Mouse (Mus musculus): ENCODE measurements around the gene Tex2.

Tex2 gene

GRCm38 (mm10) chr11:106518391-106518790, 94.8 kb downstream of the Tex2 start:
- CTCF ChIA-PET, result interaction anchor here in 3 of 4 experiments (0.6 to 1.6 kb wide), 5 partner anchors 14 to 160 kb away, joined by 3 to 4 read pairs (median 3); no protein-coding TSS in a partner anchor

GRCm38 (mm10) chr11:106515079-106515745, 98.0 kb downstream of the Tex2 start:
- ChIA-PET POLR2A (interaction anchor here in 3 of 4 experiments (0.6 to 14.1 kb wide), 10 partner anchors 11 to 274 kb away, joined by 3 to 157 read pairs (median 5); partner anchors contain the start of genes Cep95 (in 1 of the 3), Ddx5 (in 1 of the 3), Ern1 (in 1 of the 3) and Tex2 (in 1 of the 3)), CTCF (interaction anchor here in 1 of 4 experiments (1.5 kb wide), 1 partner anchor 227 kb away, joined by 3 read pairs; no protein-coding TSS in a partner anchor)

More at GRCm38 (mm10) chr11:106518391-106518790, 94.8 kb downstream of the Tex2 start:
- POLR2A ChIA-PET, result interaction anchor here (0.5 to 14.1 kb wide), 13 partner anchors 9 to 224 kb away, joined by 3 to 157 read pairs (median 4); no protein-coding TSS in a partner anchor

GRCm38 (mm10) chr11:106514446-106514845, 98.8 kb downstream of the Tex2 start:
- POLR2A ChIA-PET, result interaction anchor here in 3 of 4 experiments (0.7 to 14.1 kb wide), 8 partner anchors 10 to 65 kb away, joined by 3 to 157 read pairs (median 11); partner anchors contain the start of gene Ern1 (in 1 of the 3)
- CTCF ChIA-PET, result interaction anchor here in 2 of 4 experiments (0.7 to 1.5 kb wide), 5 partner anchors 23 to 519 kb away, joined by 3 to 5 read pairs (median 3); partner anchors contain the start of gene Tex2 (in 1 of the 2)

GRCm38 (mm10) chr11:106513166-106513565, 100.1 kb downstream of the Tex2 start:
- ChIA-PET CTCF (interaction anchor here in 2 of 4 experiments (0.6 to 1.3 kb wide), 8 partner anchors 22 to 229 kb away, joined by 3 to 6 read pairs (median 4); no protein-coding TSS in a partner anchor), POLR2A (interaction anchor here in 3 of 4 experiments (0.6 to 14.1 kb wide), 15 partner anchors 9 to 513 kb away, joined by 3 to 157 read pairs (median 3); partner anchors contain the start of genes 1810010H24Rik (in 1 of the 3) and Kpna2 (in 1 of the 3))

GRCm38 (mm10) chr11:106512006-106512390, 101.2 kb downstream of the Tex2 start:
- ChIA-PET CTCF (interaction anchor here in 3 of 4 experiments (0.6 to 1.1 kb wide), 3 partner anchors 63 to 209 kb away, joined by 3 to 6 read pairs (median 3); no protein-coding TSS in a partner anchor), POLR2A (interaction anchor here in 3 of 4 experiments (0.6 to 14.1 kb wide), 5 partner anchors 10 to 284 kb away, joined by 3 to 157 read pairs (median 41); no protein-coding TSS in a partner anchor)

GRCm38 (mm10) chr11:106511236-106512005, 101.8 kb downstream of the Tex2 start:
- CTCF ChIA-PET, result interaction anchor here in 2 of 4 experiments (1.0 to 1.1 kb wide), 2 partner anchors 63 to 116 kb away, joined by 3 read pairs; no protein-coding TSS in a partner anchor
- POLR2A ChIA-PET, result interaction anchor here in 2 of 4 experiments (1.3 to 14.1 kb wide), 3 partner anchors 10 to 25 kb away, joined by 3 to 157 read pairs (median 57); no protein-coding TSS in a partner anchor

- ChIA-PET POLR2A (interaction anchor here in 3 of 4 experiments (0.5 to 8.7 kb wide), 4 partner anchors 9 to 403 kb away, joined by 3 to 457 read pairs (median 3); partner anchors contain the start of gene Ern1 (in 1 of the 3)), CTCF (no interaction called here)
Observed at GRCm38 (mm10) chr11:106507638-106508037, 105.6 kb downstream of the Tex2 start.

GRCm38 (mm10) chr11:106506211-106506610, 107.0 kb downstream of the Tex2 start:
- POLR2A ChIA-PET, result interaction anchor here (0.6 to 8.7 kb wide), 17 partner anchors 8 to 283 kb away, joined by 3 to 457 read pairs (median 4); partner anchors contain the start of genes Ern1 (in 2 of the 4), Tex2 (in 2 of the 4), Cep95 (in 1 of the 4) and Ddx5 (in 1 of the 4)
- CTCF ChIA-PET, result interaction anchor here in 2 of 4 experiments (0.6 to 1.1 kb wide), 3 partner anchors 14 to 629 kb away, joined by 3 read pairs; no protein-coding TSS in a partner anchor

GRCm38 (mm10) chr11:106504129-106504528, 109.1 kb downstream of the Tex2 start:
- CTCF ChIA-PET, result interaction anchor here in 3 of 4 experiments (0.6 to 1.3 kb wide), 4 partner anchors 15 to 238 kb away, joined by 3 to 4 read pairs (median 4); no protein-coding TSS in a partner anchor
- POLR2A ChIA-PET, result interaction anchor here in 3 of 4 experiments (0.6 to 8.7 kb wide), 35 partner anchors 9 to 476 kb away, joined by 3 to 457 read pairs (median 6); partner anchors contain the start of genes Ern1 (in 2 of the 3) and Tex2 (in 2 of the 3)

- CTCF ChIA-PET, result interaction anchor here in 2 of 4 experiments (0.6 to 1.3 kb wide), 3 partner anchors 50 to 237 kb away, joined by 3 to 4 read pairs (median 3); no protein-coding TSS in a partner anchor
- POLR2A ChIA-PET, result interaction anchor here in 3 of 4 experiments (0.6 to 8.7 kb wide), 48 partner anchors 8 to 1214 kb away, joined by 3 to 457 read pairs (median 4); partner anchors contain the start of genes Ern1 (in 3 of the 3) and Tex2 (in 2 of the 3)
Observed at GRCm38 (mm10) chr11:106503425-106503717, 109.9 kb downstream of the Tex2 start.

GRCm38 (mm10) chr11:106502631-106503424, 110.4 kb downstream of the Tex2 start:
- ChIA-PET POLR2A (interaction anchor here (0.6 to 8.7 kb wide), 81 partner anchors 8 to 1213 kb away, joined by 3 to 457 read pairs (median 9); partner anchors contain the start of genes Ern1 (in 4 of the 4), Ccdc47 (in 2 of the 4), Ddx42 (in 2 of the 4) and Tex2 (in 2 of the 4)), CTCF (interaction anchor here in 3 of 4 experiments (0.7 to 1.3 kb wide), 5 partner anchors 11 to 237 kb away, joined by 3 to 4 read pairs (median 3); no protein-coding TSS in a partner anchor)

- ChIA-PET POLR2A (interaction anchor here (0.6 to 8.7 kb wide), 110 partner anchors 7 to 636 kb away, joined by 3 to 457 read pairs (median 10); partner anchors contain the start of genes Ern1 (in 4 of the 4), Cep95 (in 3 of the 4), Ddx5 (in 3 of the 4) and Tex2 (in 3 of the 4)), CTCF (interaction anchor here in 1 of 4 experiments (1.2 kb wide), 1 partner anchor 200 kb away, joined by 3 read pairs; no protein-coding TSS in a partner anchor)
Observed at GRCm38 (mm10) chr11:106502159-106502505, 111.1 kb downstream of the Tex2 start.

- POLR2A ChIA-PET, result interaction anchor here (0.5 to 8.7 kb wide), 328 partner anchors 8 to 637 kb away, joined by 3 to 457 read pairs (median 5); partner anchors contain the start of genes Ern1 (in 4 of the 4), Ccdc47 (in 3 of the 4), Cep95 (in 3 of the 4) and Ddx42 (in 3 of the 4)
- CTCF ChIA-PET, result interaction anchor here in 3 of 4 experiments (0.6 to 1.5 kb wide), 7 partner anchors 10 to 241 kb away, joined by 3 to 7 read pairs (median 5); partner anchors contain the start of gene Ern1 (in 2 of the 3)
Observed at GRCm38 (mm10) chr11:106501308-106502158, 111.7 kb downstream of the Tex2 start.

- ChIA-PET CTCF (interaction anchor here in 3 of 4 experiments (0.6 to 1.5 kb wide), 10 partner anchors 9 to 291 kb away, joined by 3 to 7 read pairs (median 3); partner anchors contain the start of genes Ern1 (in 2 of the 3) and Tex2 (in 1 of the 3)), POLR2A (interaction anchor here (0.5 to 8.7 kb wide), 342 partner anchors 9 to 997 kb away, joined by 3 to 457 read pairs (median 5); partner anchors contain the start of genes Ern1 (in 4 of the 4), Tex2 (in 4 of the 4), Ccdc47 (in 3 of the 4) and Cep95 (in 3 of the 4))
Observed at GRCm38 (mm10) chr11:106500393-106501307, 112.6 kb downstream of the Tex2 start.

All from embryonic stem cell, embryonic (primary cell).